Mouse (Mus musculus): Measurements from ENCODE around the gene Edem1. TPM values are rescaled to one million over a fixed set of nuclear protein-coding genes. Genes with fewer than 3 reads are reported as not detected.

The Edem1 gene
- polyA plus RNA-seq, 1 experiment from 2014 or later: 21.5 TPM

GRCm38 (mm10) chr6:108895976-108896375 lies 67.5 kb downstream of the Edem1 start:
- DNase-seq (ENCODE audit: low spot score): no peak
- no peaks in the 10 kb centered on the region for H3K4me1 ChIP-seq
- no peaks in the 10 kb centered on the region for H3K36me3 ChIP-seq
- H3K9me3 ChIP-seq (replicated peaks): no peaks in the 10 kb centered on the region
- H3K27me3 ChIP-seq (ENCODE audit: low read depth, poor library complexity, severe bottlenecking): no peaks in the 10 kb centered on the region
- no peak overlapping the region for H3K27ac ChIP-seq
- H3K4me3 ChIP-seq: no peak overlapping the region
- WGBS: 94% methylated on average over 3 of the region's 3 CpGs

GRCm38 (mm10) chr6:108896525-108897087 lies 68.2 kb downstream of the Edem1 start:
- DNase-seq (ENCODE audit: low spot score): no peak
- no peaks in the 10 kb centered on the region for H3K4me1 ChIP-seq
- WGBS: 86% methylated on average over 8 of the region's 8 CpGs
- H3K9me3 ChIP-seq (replicated peaks): no peaks in the 10 kb centered on the region
- no peak overlapping the region for H3K27ac ChIP-seq
- H3K27me3 ChIP-seq (ENCODE audit: low read depth, poor library complexity, severe bottlenecking): no peaks in the 10 kb centered on the region
- H3K4me3 ChIP-seq: no peak overlapping the region
- H3K36me3 ChIP-seq: no peaks in the 10 kb centered on the region

DNA sequence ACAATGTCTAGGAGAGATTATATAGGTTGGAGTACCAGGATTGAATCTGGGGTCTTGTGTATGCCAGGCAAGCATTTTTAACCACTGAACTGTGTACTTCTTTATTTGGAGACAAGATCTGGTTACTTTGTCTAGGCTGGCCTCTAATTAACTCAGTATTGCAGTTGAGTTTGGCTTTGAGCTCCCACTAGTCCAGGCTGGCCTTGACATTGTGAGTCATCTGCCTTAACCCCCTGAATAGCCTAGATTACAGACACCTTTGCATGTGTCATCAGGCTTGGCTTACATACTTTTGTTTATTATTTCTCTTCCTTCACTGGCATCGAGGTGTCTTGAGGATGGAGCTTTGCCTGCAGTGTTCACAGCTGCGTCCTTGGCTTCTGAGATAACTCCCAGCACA lies 70.8 kb downstream of the Edem1 start:
- H3K36me3 ChIP-seq: no peaks in the 10 kb centered on the region
- H3K4me3 ChIP-seq: no peak overlapping the region
- WGBS: 85% methylated on average over 2 of the region's 2 CpGs
- H3K4me1 ChIP-seq: no peaks in the 10 kb centered on the region
- no peaks in the 10 kb centered on the region for H3K9me3 ChIP-seq (replicated peaks)
- H3K27ac ChIP-seq: no peak overlapping the region
- DNase-seq (ENCODE audit: low spot score): no peak
- H3K27me3 ChIP-seq (ENCODE audit: low read depth, poor library complexity, severe bottlenecking): no peaks in the 10 kb centered on the region

- Histone ChIP-seq H3K9me3 (replicated peaks) (no peaks in the 10 kb centered on the region), H3K36me3 (no peaks in the 10 kb centered on the region), H3K4me1 (no peaks in the 10 kb centered on the region), H3K4me3 (no peak overlapping the region), H3K27me3 (ENCODE audit: low read depth, poor library complexity, severe bottlenecking) (no peaks in the 10 kb centered on the region), H3K27ac (no peak overlapping the region)
- no peak for DNase-seq (ENCODE audit: low spot score)
These were observed 73.7 kb downstream of the Edem1 start for GRCm38 (mm10) chr6:108902124-108902523.

GRCm38 (mm10) chr6:108903280-108903679 lies 74.8 kb downstream of the Edem1 start:
- 91% methylated on average over 4 of the region's 4 CpGs for WGBS
- H3K4me1 ChIP-seq: no peaks in the 10 kb centered on the region
- H3K27me3 ChIP-seq (ENCODE audit: low read depth, poor library complexity, severe bottlenecking): no peaks in the 10 kb centered on the region
- H3K4me3 ChIP-seq: no peak overlapping the region
- no peak for DNase-seq (ENCODE audit: low spot score)
- no peak overlapping the region for H3K27ac ChIP-seq
- H3K36me3 ChIP-seq: no peaks in the 10 kb centered on the region
- no peaks in the 10 kb centered on the region for H3K9me3 ChIP-seq (replicated peaks)

DNA sequence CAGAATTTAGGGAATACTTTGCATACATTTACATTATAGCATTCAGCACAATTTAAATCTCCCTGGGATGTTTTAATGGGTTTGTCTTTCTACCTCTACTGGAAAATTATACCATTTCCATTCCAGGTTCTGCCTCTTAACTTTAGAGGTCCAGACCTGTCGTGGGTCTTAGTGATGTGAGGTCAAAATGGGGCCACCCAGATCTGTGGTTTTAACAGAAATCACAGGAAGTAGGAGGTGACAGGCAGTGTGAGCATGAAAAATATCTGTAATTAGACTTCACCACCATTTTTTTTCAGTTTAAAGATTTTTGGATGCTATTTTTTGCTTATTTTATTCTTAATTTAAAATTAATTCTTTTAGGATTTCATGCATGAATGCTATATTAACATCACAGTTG lies 78.1 kb downstream of the Edem1 start:
- H3K27ac ChIP-seq: no peak overlapping the region
- no peaks in the 10 kb centered on the region for H3K9me3 ChIP-seq (replicated peaks)
- H3K27me3 ChIP-seq (ENCODE audit: low read depth, poor library complexity, severe bottlenecking): no peaks in the 10 kb centered on the region
- DNase-seq (ENCODE audit: low spot score): no peak
- H3K36me3 ChIP-seq: no peaks in the 10 kb centered on the region
- 0 out of 2 replicates have a peak, but pooled peaks cover 3% of the 10 kb centered on the region for H3K4me1 ChIP-seq
- H3K4me3 ChIP-seq: no peak overlapping the region
- WGBS: 52% methylated on average over 1 of the region's 1 CpGs

Other genes with a start within 250 kb of the Edem1 start
- 1.4 and 1.7 TPM in 2 replicates for gene Bhlhe40, start 168.0 kb upstream of the Edem1 start, polyA plus RNA-seq (2016; fragmentation: Nextera tagmentation; extraction: Ambion mirVana)
- gene Arl8b, start 45.5 kb upstream of the Edem1 start, polyA plus RNA-seq (2016; fragmentation: Nextera tagmentation; extraction: Ambion mirVana): 55.1 and 64.3 TPM in 2 replicates

Measured in limb, embryonic 10.5 days (tissue).